Mouse (Mus musculus) heart, adult 2 months (tissue): ENCODE results near the gene Cntnap4. TPM values are rescaled to one million over a fixed set of nuclear protein-coding genes. Genes with fewer than 3 reads are reported as not detected.

Experiments used
- DNase-seq, 2 experiments: peaks; one replicate each; pipeline ENCODE4 v3.0.0; 2021
- H3K27ac ChIP-seq: fragments of 200-600 bp; 2 replicates; pipeline ENCODE4 v1.8.1; 2022
- H3K27me3 ChIP-seq: fragments of 200-500 bp; 2 replicates; pipeline ENCODE4 v1.6.1; 2012; ENCODE audit warnings: mild to moderate bottlenecking, low read length, inconsistent platforms, mixed read lengths; ENCODE audit not compliant: control insufficient read depth, insufficient read depth
- H3K36me3 ChIP-seq: fragments of 200-500 bp; 2 replicates; pipeline ENCODE4 v1.6.1; 2012; ENCODE audit warnings: low read length, inconsistent platforms; ENCODE audit not compliant: control insufficient read depth, insufficient read depth
- H3K4me1 ChIP-seq: fragments of 200-500 bp; 2 replicates; pipeline ENCODE4 v1.6.1; 2011; ENCODE audit warnings: low read length; ENCODE audit not compliant: control insufficient read depth, insufficient read depth
- H3K4me3 ChIP-seq: fragments of 200-600 bp; 2 replicates; pipeline ENCODE4 v1.8.1; 2022
- H3K79me2 ChIP-seq: fragments of 200-500 bp; replicated peaks from 2 replicates; pipeline ENCODE4 v1.6.1; 2012; ENCODE audit warnings: mild to moderate bottlenecking, inconsistent platforms, low read length, moderate library complexity, mixed read lengths; ENCODE audit not compliant: control insufficient read depth, insufficient read depth
- H3K9ac ChIP-seq: fragments of 200-500 bp; 2 replicates; pipeline ENCODE4 v1.6.1; 2012; ENCODE audit warnings: low read depth, mild to moderate bottlenecking, control low read depth, inconsistent platforms, low read length, mixed read lengths
- CTCF ChIP-seq: fragments of 200-600 bp; IDR thresholded peaks from 2 replicates; pipeline ENCODE4 v1.8.1; 2022; ENCODE audit warnings: antibody characterized with exemption, mild to moderate bottlenecking, moderate library complexity
- EP300 ChIP-seq: fragments of 200-500 bp; IDR thresholded peaks from 2 replicates; pipeline ENCODE4 v1.6.1; 2011; ENCODE audit warnings: low read depth, low read length, control low read depth; ENCODE audit not compliant: insufficient read depth
- POLR2A ChIP-seq: fragments of 200-500 bp; IDR thresholded peaks from 2 replicates; pipeline ENCODE4 v1.6.1; 2011; ENCODE audit warnings: mild to moderate bottlenecking, low read depth, low read length, control low read depth; ENCODE audit not compliant: insufficient read depth
- WGBS: fragments of 180-500 bp; shearing (Covaris S2); methylation state at CpG from one replicate; pipeline ENCODE4 v1.1.7; 2018; 5-methylcytosine and 5-hydroxymethylcytosine counted together
- intact Hi-C: fragments of 180-260 bp; cut with DNase I; formaldehyde crosslinking; loops from one replicate; pipeline ENCODE4 v1.15.1; 2025
- polyA plus RNA-seq: library from polyadenylated mRNA; depleted of rRNA; stranded (reverse); fragments of >200 nt; gene quantifications from 2 replicates; pipeline ENCODE4 v1.2.3, GENCODE M21; 2012
- total RNA-seq, 2 experiments: library from RNA; stranded (reverse); gene quantifications; 2 replicates each; pipeline ENCODE4 v1.2.3; 2021

Cntnap4 gene
- total and polyA plus RNA-seq, 3 experiments: not detected

DNA sequence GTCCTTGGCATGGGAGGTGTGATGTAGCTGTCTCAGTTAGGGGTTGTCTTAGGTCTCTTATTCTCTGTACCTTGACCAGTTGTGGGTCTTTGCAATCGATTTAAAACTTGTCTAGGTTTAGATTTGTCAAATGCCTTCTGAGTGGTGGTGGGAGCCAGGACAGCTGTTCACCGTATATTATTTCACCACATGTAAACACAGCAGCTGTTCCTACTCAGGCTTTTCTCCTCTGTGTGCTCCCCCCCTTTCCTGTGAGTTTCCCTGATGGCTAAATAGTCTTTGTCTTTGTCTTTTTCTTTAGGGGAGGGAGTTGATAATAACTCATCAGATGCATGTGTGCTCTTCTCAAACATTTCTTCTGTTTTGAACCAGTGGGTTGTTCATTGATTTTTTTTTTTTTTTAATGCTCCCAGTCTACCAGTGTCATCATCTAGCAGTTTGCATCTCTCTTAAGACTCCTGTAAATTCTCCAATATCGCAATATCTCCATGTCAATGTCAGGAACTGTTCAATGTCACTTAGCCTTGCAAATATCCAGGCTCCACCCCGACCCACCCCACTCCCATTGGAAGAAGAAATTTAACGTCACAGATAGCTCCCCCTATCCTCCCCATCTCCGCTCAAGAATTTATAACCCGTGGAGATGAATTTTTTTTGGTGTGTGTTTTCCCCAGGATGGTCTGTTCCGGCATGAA, 18.7 kb downstream of the Cntnap4 start:
- intact Hi-C loops: no loop called here
- H3K27ac ChIP-seq: no peak overlapping the region
- no peaks in the 10 kb centered on the region for H3K79me2 ChIP-seq
- no peak for DNase-seq
- H3K4me3 ChIP-seq: no peak overlapping the region
- 61% methylated on average over 8 of the region's 8 CpGs for WGBS
- H3K9ac ChIP-seq: no peak overlapping the region
- no peaks in the 10 kb centered on the region for H3K36me3 ChIP-seq
- H3K4me1 ChIP-seq: no peaks in the 10 kb centered on the region
- H3K27me3 ChIP-seq: no peaks in the 10 kb centered on the region
- TF ChIP-seq EP300 (no peak), CTCF (no peak), POLR2A (no peak)

DNA sequence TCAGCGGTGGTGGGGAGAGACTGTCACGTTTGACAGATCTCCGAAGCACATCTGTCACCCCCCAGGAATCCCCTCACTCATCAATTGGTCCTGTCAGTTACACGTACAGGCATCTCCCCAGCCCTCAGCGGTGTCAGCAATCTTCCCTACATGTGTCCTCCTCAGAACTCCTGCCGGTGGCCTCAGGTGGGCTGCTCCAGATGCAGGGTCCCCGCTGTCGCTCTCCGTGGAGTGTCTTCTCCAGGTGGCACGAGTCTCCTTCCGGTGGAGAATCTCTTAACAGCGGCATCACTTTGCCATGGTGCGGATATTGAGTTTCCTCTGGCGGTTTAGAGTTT, 19.2 kb downstream of the Cntnap4 start:
- TF ChIP-seq POLR2A: no peak
- TF ChIP-seq EP300: no peak
- intact Hi-C loops: no loop called here
- no peak overlapping the region for H3K27ac ChIP-seq
- H3K9ac ChIP-seq: no peak overlapping the region
- H3K79me2 ChIP-seq: no peaks in the 10 kb centered on the region
- 61% methylated on average over 14 of the region's 14 CpGs for WGBS
- no peaks in the 10 kb centered on the region for H3K36me3 ChIP-seq
- H3K4me1 ChIP-seq: no peaks in the 10 kb centered on the region
- no peak for DNase-seq
- no peak overlapping the region for H3K4me3 ChIP-seq
- no peaks in the 10 kb centered on the region for H3K27me3 ChIP-seq

DNA sequence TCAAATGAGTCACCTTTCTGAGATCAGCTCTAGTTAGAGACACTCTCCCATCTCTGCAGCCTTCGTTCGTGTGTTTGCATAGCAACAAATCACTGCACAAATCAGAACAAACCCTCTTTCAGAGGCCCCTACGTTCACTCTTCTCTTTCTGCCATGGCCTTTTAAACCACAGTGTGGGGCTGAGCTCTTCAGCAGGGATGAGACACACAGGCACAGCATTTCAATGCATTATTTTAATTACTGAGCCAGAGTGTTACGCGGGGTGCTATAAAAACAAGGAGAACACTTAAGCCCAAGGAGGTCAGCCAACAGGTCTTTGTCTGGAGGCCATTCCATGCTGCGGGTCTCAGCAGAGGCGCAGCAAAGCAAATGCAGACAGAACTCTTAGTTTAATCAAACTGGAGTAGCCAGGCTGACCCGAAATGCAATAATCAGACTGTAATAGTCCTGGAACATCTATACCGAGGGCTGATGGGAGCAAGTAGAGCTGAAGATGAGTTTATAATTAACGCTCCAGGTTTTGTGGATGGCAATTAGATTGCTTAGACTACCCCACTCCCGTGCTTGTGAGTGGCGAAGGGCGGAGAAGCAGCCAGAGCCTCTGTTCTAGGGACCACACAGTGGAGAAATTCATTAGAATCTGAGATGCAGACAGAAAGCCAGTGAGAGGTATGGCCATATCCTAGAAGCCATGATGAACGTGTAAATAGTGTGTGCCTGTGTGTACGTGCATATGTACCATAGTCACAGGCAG, 26.4 kb downstream of the Cntnap4 start:
- Histone ChIP-seq H3K4me1 (no peaks in the 10 kb centered on the region), H3K27ac (no peak overlapping the region), H3K9ac (no peak overlapping the region), H3K79me2 (no peaks in the 10 kb centered on the region), H3K36me3 (no peaks in the 10 kb centered on the region), H3K4me3 (no peak overlapping the region), H3K27me3 (no peaks in the 10 kb centered on the region)
- TF ChIP-seq CTCF (no peak), EP300 (no peak), POLR2A (no peak)
- 79% methylated on average over 15 of the region's 15 CpGs for WGBS
- no peak for DNase-seq
- intact Hi-C loops: no loop called here

DNA sequence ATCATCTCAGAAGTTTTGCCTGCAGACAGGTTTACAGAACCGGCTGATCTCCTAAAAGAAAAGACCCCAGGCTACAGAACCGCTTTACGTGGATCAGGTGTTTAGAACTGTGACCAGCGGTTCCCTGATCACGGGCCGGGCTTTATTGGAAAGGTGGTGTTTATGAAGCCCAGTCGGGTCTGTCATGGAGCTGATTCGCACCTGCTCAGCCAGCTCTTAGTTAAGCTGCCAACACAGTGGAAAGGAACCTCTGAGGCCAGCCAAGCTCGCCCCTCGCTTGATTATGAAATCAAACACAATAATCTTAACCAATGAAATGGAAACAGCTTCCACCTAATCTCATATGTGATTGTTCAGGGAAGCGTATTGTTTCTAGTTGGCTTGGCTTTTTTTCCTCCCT, 30.1 kb downstream of the Cntnap4 start:
- TF ChIP-seq EP300 (no peak), CTCF (no peak)
- no peak overlapping the region for H3K27ac ChIP-seq
- WGBS: 80% methylated on average over 11 of the region's 11 CpGs
- no peaks in the 10 kb centered on the region for H3K36me3 ChIP-seq
- H3K4me1 ChIP-seq: no peaks in the 10 kb centered on the region
- H3K9ac ChIP-seq: no peak overlapping the region
- no peaks in the 10 kb centered on the region for H3K79me2 ChIP-seq
- no peak for DNase-seq
- H3K27me3 ChIP-seq: no peaks in the 10 kb centered on the region
- no peak overlapping the region for H3K4me3 ChIP-seq
- intact Hi-C loops: no loop called here

DNA sequence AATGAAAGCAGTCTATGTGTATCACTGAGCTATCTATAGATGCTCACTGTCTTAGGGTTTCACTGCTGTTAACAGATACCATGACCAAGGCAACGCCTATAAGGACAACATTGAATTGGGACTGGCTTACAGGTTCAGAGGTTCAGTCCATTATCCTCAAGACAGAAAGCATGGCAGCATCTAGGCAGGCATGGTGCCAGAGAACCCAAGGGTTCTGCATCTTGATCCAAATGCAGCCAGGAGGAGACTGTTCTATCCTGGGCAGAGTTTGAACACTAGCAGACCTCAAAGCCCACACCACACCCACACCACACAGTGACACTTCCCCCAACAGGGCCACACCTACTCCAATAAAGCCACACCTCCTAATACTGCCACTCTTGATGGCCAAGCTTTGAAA, 31.3 kb downstream of the Cntnap4 start:
- H3K36me3 ChIP-seq: no peaks in the 10 kb centered on the region
- H3K4me1 ChIP-seq: no peaks in the 10 kb centered on the region
- no peaks in the 10 kb centered on the region for H3K79me2 ChIP-seq
- no peak overlapping the region for H3K27ac ChIP-seq
- no peak overlapping the region for H3K4me3 ChIP-seq
- TF ChIP-seq EP300 (no peak), CTCF (no peak), POLR2A (no peak)
- 49% methylated on average over 1 of the region's 1 CpGs for WGBS
- intact Hi-C loops: no loop called here
- no peaks in the 10 kb centered on the region for H3K27me3 ChIP-seq
- DNase-seq: no peak
- no peak overlapping the region for H3K9ac ChIP-seq

DNA sequence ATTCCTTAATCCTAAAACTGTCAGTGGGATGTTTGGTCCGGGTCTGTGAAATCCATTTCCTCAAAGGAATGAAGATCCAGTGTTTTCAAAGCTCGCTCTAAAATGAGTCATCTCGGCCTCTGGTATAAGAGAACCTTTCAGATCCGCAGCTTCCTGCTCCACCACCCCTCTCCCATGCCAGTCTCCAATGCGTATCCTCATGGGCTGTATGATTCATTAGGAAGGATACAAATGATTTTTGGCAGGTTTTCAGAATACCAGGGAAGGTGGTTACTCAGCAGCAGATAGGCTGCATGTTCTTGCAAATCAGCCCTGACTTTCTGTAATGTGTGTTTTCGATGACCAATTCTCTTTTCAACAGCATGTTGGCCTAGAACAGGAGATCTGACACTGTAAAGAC, 40.3 kb downstream of the Cntnap4 start:
- TF ChIP-seq EP300 (no peak), CTCF (no peak), POLR2A (no peak)
- Histone ChIP-seq H3K9ac (no peak overlapping the region), H3K36me3 (no peaks in the 10 kb centered on the region), H3K79me2 (no peaks in the 10 kb centered on the region), H3K4me1 (no peaks in the 10 kb centered on the region), H3K27ac (no peak overlapping the region), H3K4me3 (no peak overlapping the region), H3K27me3 (no peaks in the 10 kb centered on the region)
- DNase-seq: no peak
- intact Hi-C loops: no loop called here
- WGBS: 54% methylated on average over 6 of the region's 6 CpGs
